Comparison of ENCODE assay signal across 14 mouse cellular contexts in the genomic region with DNA sequence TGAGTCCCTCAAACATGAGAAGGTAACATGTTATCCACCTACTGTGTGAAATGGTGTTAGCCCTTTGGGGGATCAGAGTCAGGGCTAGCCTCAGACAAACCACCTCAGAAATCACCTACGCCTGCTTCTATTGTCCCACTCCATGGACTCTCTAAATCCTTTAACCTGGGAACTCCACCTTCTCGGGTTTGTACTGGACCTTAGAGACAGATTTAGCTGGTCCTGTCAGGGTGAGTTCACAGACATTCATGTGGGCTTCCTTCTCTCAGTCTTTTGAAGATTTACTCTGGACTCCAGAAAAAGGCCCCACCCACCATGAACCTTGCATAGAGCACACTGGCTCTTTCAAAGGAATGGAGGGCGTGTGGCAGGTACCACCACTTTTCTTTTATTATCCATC.
"Had no signal": no experiment of that assay in that cellular context is flagged by ENCODE, and none has a peak within 500 bp of the region (broad histone marks: within the 10 kb centered on the region; RNA-seq: fewer than 3 reads in every experiment).

No protein-coding gene starts in this region.

- ATAC-seq: midbrain, embryonic 13.5 days; midbrain, embryonic 15.5 days had no signal

- H3K4me3 ChIP-seq: midbrain, embryonic 13.5 days; midbrain, embryonic 15.5 days; neural tube, embryonic 12.5 days; stomach, embryonic 15.5 days had no signal

- H3K4me2 ChIP-seq: lung, embryonic 14.5 days; midbrain, embryonic 11.5 days; midbrain, embryonic 13.5 days; midbrain, embryonic 15.5 days; neural tube, embryonic 12.5 days; stomach, embryonic 15.5 days had no signal

- H3K4me1 ChIP-seq: midbrain, embryonic 13.5 days; neural tube, embryonic 12.5 days; stomach, embryonic 15.5 days had no signal

- H3K27me3 ChIP-seq: megakaryocyte, embryonic 14.5 days; midbrain, embryonic 13.5 days; midbrain, embryonic 15.5 days; neural tube, embryonic 12.5 days; stomach, embryonic 15.5 days had no signal

- H3K27ac ChIP-seq: midbrain, embryonic 13.5 days; midbrain, embryonic 15.5 days; neural tube, embryonic 12.5 days; stomach, embryonic 15.5 days; stomach, postnatal 0 days had no signal

- H3K9ac ChIP-seq: lung, embryonic 14.5 days; midbrain, embryonic 13.5 days; midbrain, embryonic 15.5 days; neural tube, embryonic 12.5 days; stomach, embryonic 15.5 days had no signal

- H3K9me3 ChIP-seq: midbrain, embryonic 13.5 days; midbrain, embryonic 15.5 days; neural tube, embryonic 12.5 days; stomach, embryonic 15.5 days had no signal

- H3K36me3 ChIP-seq: midbrain, embryonic 15.5 days; stomach, embryonic 15.5 days had no signal

- DNase-seq: lung, embryonic 14.5 days; lung, postnatal 10 days; lung, postnatal 4 days; right cerebral cortex, postnatal 14 days; thymus, adult 2 months; thymus, postnatal 25 days; thymus, postnatal 4 days had no signal
